Mouse (Mus musculus): ENCODE data around the gene Gm3417.
A peak's percentile ranks its signal among the peaks of the same experiment; 100 is the strongest.
"Not testable (repeated sequence)": the region's sequence is repeated elsewhere in the genome, so short reads cannot be mapped to it uniquely, and the experiment has no call there.

Gene Gm3417

GRCm38 (mm10) chr17:14978362-14979038, at the start of gene Gm3417, which contains the start of gene 9030025P20Rik:
Gm3417 (minus strand) TSS chr17:14978790.
9030025P20Rik (plus strand) TSS chr17:14978468.
- not testable (repeated sequence) for DNase-seq (ENCODE audit: extremely low read depth, low read depth)

DNA sequence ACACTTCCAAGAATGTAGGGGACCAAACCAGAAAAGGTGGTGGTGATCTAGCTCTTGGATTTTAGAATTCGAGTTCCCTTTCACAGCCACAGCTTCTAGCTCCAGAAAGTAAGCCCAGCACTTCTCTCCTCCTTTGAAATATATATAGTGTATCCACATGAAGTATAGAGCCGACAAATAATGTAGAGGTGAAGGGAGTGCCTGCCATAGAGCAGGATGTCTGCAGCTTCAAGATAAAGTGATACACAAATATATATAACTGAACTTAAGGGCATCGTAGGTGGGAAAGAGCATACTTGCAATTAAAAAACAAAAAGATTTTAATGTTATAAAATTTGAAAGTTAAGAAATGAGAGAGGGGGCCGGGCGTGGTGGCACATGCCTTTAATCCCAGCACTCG, 46.9 kb upstream of the Gm3417 start:
- DNase-seq (ENCODE audit: extremely low read depth, low read depth): not testable (repeated sequence)

DNA sequence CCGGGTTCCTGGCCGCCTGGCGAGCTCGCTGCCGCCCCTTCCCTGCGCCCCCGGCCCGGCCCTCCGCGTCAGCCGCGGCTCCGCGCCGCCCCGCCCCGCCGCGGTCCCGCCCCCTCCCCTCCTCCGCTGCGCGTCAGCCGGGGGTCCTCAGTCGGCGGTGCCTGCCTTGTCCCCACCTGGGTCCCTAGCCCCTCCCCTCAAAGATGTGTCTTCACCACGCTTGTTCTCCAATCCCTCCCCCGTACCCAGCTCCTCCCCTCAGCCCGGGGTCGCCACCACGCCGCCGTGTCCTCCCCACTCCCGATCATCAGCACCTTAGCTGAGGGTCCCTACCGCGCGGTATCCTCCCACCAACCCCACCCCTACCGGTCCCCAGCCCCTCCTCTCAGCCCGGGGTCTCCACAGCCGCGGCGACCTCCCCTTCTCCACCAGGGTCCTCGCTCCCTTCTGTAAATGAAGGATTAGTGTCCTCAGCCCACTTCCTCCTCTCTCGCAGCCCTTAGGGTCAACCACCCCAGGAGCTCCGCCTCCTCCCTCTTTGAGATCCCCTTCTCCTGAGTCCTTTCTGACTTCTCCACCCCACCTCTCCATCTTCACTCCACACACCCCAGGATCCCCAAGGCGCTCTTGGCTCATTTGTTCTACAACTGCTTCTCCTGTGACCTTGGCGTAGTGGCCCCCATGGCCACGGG, 46.1 kb upstream of the Gm3417 start:
- not testable (repeated sequence) for DNase-seq (ENCODE audit: extremely low read depth, low read depth)

DNA sequence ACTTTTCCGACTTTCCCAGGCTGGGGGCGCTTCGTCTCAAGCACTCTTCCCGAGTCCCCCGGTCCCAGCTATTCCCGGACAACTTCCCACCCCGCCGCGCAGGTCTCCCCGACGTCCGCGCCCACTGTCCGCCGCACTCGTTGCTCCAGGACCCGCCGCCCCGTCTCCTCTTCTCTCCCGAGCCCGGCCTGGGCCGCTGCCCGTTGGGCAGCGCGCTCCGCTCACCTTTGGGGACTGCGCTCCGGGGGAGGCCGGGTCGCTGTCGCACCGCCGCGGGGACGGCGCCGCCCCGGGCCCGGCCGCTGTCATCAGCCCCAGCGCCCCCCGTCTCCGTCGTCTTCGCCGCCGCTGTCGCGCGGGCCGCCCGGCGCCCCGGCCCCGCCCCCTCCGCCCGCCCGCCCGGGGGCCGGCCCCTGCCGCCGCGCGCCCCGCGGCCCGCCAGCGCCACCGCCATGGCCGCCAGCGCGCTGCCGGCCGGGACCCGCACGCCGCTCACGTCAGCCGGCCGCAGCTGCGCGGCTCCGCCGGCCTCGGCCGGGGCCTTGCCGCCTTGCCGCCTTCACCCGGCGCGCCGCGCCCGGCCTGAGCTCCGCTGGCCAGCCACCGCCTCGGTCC, 45.4 kb upstream of the Gm3417 start:
- not testable (repeated sequence) for DNase-seq (ENCODE audit: extremely low read depth, low read depth)

DNA sequence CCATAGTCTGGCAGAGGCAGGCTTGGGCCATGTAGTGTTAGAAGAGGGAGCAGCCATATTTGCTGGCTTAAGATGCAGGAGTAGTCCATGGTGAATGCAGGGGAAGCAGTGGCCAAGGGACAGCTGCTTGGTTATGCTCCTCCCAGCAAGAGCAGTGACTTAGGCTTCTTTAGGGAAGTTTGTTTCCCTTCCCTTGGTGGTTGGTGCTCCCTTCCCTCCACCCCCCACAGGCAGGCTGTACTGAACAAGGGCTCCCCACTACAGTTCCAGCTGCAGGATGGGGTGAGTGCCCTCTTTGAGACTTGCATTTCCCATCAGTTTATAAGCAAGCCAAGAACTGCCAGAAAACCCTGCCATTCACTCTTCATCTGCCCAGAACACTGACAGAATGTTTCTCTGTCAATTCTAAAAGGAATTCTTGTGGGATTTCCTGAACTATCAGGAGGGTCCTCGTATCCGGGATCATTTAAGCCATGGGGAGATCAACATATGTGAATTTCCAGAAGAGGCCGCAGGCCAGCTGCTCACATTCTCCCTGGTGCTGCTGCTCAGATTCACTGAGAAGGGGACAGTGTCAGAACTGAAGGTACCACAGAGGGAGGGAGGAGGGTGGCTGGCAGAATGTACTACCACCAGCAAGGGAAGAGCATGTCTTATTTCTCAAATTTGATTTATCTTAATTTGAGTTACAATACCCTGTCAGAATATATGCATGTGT, 43.1 kb upstream of the Gm3417 start:
- DNase-seq (ENCODE audit: extremely low read depth, low read depth): peak; percentile 11

DNA sequence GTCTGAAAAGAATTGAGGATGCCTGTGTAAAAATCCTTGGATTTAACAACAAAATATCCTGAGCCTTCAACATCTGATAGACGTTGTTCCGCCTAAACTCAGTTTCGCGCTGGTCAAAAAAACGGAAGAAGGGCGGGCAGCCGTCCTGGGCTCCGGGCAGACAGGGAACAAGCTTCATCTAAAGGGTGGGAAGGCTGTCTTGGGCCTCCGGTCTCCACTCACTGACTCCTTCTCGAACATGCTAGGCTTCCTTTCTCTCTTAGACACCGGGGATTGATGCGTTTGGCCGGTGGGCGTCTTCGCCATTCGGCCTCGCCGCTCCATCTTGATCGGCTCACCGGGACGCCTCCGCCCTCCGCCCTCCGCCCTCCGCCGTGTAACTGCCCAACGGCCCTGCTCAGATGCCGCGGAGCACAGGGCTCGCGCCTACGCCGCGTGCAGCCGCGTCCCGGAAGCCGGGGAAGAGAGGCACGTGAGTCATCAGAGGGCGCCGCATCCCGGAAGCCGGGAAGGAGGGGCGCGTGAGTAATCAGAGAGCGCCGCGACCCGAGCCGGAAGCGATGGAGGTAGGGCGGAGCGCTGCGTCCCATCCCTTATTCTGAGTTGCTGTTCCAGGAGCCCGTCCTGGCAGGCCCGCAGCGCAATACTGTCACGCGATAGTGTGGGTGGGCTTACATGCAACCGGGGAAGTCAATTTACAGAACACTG, 31.3 kb upstream of the Gm3417 start, which contains the start of gene Gm3435:
TSS of gene Gm3435 (plus strand) at position 471 of the 708 bp plus-strand sequence.
- DNase-seq (ENCODE audit: extremely low read depth, low read depth): not testable (repeated sequence)

- DNase-seq (ENCODE audit: extremely low read depth, low read depth): not testable (repeated sequence)
Measured at GRCm38 (mm10) chr17:15009088-15009487, 30.5 kb upstream of the Gm3417 start.

DNA sequence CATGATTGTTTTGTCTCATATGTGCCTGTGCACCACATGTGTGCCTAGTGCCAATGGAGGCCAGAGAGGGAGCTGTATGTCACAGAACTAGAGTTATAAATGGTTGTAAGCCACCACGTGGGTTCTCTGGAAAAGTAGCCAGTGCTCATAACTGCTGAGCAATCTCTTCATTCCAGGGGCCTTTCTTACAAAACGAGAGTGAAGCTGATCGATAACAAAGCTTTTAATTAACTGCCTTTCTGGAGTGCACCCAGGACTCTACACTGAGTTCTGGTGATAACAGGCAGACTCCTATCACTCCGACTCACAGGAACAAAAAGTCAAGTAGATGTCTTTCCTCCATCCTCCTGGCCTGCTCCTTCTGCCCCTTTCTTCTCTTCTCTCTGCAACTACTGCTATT, 21.5 kb upstream of the Gm3417 start:
- DNase-seq (ENCODE audit: extremely low read depth, low read depth): not testable (repeated sequence)

DNA sequence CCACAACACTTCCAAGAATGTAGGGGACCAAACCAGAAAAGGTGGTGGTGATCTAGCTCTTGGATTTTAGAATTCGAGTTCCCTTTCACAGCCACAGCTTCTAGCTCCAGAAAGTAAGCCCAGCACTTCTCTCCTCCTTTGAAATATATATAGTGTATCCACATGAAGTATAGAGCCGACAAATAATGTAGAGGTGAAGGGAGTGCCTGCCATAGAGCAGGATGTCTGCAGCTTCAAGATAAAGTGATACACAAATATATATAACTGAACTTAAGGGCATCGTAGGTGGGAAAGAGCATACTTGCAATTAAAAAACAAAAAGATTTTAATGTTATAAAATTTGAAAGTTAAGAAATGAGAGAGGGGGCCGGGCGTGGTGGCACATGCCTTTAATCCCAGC, 15.6 kb upstream of the Gm3417 start:
- DNase-seq (ENCODE audit: extremely low read depth, low read depth): not testable (repeated sequence)

GRCm38 (mm10) chr17:14993139-14993832, 14.7 kb upstream of the Gm3417 start:
- DNase-seq (ENCODE audit: extremely low read depth, low read depth): not testable (repeated sequence)

DNA sequence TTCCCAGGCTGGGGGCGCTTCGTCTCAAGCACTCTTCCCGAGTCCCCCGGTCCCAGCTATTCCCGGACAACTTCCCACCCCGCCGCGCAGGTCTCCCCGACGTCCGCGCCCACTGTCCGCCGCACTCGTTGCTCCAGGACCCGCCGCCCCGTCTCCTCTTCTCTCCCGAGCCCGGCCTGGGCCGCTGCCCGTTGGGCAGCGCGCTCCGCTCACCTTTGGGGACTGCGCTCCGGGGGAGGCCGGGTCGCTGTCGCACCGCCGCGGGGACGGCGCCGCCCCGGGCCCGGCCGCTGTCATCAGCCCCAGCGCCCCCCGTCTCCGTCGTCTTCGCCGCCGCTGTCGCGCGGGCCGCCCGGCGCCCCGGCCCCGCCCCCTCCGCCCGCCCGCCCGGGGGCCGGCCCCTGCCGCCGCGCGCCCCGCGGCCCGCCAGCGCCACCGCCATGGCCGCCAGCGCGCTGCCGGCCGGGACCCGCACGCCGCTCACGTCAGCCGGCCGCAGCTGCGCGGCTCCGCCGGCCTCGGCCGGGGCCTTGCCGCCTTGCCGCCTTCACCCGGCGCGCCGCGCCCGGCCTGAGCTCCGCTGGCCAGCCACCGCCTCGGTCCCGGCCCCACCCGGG, 14.0 kb upstream of the Gm3417 start:
- DNase-seq (ENCODE audit: extremely low read depth, low read depth): not testable (repeated sequence)

GRCm38 (mm10) chr17:14990116-14990702, 11.6 kb upstream of the Gm3417 start:
- DNase-seq (ENCODE audit: extremely low read depth, low read depth): not testable (repeated sequence)

- DNase-seq (ENCODE audit: extremely low read depth, low read depth): not testable (repeated sequence)
Measured at GRCm38 (mm10) chr17:14977718-14978361, 750 bp downstream of the Gm3417 start.

GRCm38 (mm10) chr17:14968373-14968913, 10.1 kb downstream of the Gm3417 start:
- not testable (repeated sequence) for DNase-seq (ENCODE audit: extremely low read depth, low read depth)

DNA sequence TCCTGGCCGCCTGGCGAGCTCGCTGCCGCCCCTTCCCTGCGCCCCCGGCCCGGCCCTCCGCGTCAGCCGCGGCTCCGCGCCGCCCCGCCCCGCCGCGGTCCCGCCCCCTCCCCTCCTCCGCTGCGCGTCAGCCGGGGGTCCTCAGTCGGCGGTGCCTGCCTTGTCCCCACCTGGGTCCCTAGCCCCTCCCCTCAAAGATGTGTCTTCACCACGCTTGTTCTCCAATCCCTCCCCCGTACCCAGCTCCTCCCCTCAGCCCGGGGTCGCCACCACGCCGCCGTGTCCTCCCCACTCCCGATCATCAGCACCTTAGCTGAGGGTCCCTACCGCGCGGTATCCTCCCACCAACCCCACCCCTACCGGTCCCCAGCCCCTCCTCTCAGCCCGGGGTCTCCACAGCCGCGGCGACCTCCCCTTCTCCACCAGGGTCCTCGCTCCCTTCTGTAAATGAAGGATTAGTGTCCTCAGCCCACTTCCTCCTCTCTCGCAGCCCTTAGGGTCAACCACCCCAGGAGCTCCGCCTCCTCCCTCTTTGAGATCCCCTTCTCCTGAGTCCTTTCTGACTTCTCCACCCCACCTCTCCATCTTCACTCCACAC, 16.9 kb downstream of the Gm3417 start:
- DNase-seq (ENCODE audit: extremely low read depth, low read depth): not testable (repeated sequence)

- DNase-seq (ENCODE audit: extremely low read depth, low read depth): not testable (repeated sequence)
Measured at GRCm38 (mm10) chr17:14960951-14961556, 17.5 kb downstream of the Gm3417 start, which contains the start of gene Phf10. Phf10 (minus strand) TSS chr17:14961273.

DNA sequence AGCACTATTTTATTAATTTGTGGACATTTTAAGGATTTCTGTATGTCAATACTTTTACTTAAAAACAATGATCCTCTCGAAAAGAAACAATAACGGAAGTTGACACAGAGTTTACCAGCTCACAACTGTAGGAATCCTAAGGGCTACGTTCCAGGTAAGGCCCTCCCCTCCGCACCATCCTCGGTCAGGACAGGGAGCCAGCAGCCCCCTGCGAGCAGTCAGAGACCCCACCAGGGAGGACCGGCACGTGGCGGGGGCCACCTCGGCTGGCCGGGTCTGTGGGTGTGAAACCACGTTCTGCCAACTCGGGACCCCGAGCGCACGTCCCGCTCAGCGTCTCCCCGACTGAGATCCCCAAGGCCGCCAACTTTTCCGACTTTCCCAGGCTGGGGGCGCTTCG, 18.1 kb downstream of the Gm3417 start:
- no peak for DNase-seq (ENCODE audit: extremely low read depth, low read depth)

- DNase-seq (ENCODE audit: extremely low read depth, low read depth): no peak
Measured at GRCm38 (mm10) chr17:14959979-14960378, 18.6 kb downstream of the Gm3417 start.
